Mouse (Mus musculus) thymus, postnatal 36 days (tissue): ENCODE measurements at regions not wholly inside any gene's neighbourhood (a gene's known extent, or its start where the extent isn't known, plus 50 kb on each side); places are given as distances from the start of the nearest gene placed in this dataset.

Experiments used
- DNase-seq, 2 experiments: peaks; one replicate each; pipeline ENCODE4 v3.0.0; 2022; ENCODE audit warnings: mixed read lengths in 2 of 2

DNA sequence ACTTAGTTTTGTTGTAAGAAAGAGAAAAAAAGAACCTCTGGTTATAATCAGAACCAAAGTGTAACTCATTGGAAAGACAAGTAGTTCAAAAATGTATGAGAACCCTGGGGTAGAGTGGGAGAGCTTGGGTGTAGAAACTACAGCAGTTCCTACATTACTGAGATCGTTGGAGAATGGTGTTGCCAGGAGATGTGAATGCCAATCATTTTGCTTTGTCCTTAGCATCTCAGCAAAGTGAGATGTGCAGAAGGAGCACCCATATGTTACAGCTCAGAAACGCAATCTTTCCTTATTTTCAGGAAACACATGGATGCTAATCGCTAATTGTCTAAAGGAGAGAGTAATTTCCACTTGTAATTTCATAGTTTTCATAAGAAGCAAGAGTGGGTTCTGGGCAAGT is 286.2 kb upstream of the Mctp2 start:
- DNase-seq, result no peak

DNA sequence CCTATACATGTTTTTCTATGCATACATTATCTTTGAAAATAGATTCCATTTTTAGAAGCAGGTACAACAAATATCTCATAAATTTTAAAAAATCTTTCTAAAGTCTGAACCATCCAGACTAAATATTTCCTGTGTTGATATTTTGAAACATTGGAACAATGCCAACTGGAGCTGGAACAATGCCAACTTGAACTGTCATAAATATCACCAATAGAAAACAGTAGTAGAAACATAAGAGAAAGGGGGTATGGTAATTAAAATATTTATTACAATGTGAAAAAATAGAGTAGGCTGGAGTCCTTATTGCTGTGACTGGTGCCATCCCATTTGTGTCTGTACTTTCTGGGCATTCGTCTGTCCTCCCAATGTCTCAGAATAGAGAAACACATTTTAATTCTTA is 286.9 kb upstream of the Mctp2 start:
- no peak for DNase-seq

DNA sequence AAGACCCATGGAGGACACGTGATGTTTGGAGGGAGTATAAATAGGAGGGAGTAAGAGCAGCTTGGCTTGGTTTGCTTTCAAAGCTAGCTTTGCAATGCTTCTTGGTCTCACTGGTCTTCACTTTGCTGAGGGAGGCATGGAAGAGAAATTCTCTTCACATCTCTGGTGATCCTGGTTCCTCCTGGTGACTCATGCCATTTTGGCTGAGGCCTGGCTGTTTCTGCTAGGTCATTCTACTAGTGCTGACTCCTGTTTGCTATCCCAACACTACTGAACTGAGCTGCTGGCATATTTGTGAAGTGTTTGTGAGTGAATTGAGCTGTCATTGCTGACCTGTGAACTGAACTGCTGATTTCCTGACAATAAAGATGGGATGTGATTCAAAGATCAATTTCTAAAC is 288.3 kb upstream of the Mctp2 start:
- DNase-seq, result no peak

DNA sequence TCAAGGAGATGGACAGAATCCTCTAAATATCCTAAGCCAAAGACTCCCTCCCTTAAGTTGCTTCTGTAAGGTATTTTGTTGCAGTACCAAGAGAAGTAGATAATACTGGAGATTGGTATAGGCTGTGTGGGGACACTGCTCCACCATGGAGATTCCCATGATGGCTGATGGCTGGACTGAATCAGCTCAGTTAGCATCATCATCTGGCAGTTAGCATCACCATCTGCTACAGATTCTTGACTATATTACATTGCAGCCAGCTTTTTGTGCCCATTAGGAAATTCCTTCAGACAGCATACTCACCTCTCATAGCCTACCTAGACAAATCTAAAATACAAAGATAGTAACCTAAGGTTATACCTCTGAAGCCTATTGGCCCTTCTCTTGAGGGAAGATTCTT is 290.6 kb upstream of the Mctp2 start:
- DNase-seq, result no peak

DNA sequence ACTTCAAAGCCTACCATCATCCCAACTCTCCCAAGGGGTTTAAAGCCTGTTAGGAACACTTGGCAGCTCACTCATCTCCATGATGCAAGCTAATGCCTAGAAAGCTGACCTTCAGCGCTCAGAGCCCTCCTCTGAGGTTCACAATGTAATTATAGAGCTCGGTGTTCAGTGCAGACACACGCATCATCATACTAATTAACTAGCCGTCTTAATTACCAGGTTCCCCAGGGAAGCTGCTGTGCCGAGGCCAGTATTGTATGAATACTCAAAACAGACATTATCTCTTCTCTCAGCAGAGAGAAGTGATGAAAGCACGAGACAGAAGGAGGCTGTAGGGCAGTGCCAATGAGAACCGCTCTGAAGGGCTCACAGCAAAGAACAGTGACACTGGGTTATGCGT is 295.5 kb upstream of the Mctp2 start:
- no peak for DNase-seq

DNA sequence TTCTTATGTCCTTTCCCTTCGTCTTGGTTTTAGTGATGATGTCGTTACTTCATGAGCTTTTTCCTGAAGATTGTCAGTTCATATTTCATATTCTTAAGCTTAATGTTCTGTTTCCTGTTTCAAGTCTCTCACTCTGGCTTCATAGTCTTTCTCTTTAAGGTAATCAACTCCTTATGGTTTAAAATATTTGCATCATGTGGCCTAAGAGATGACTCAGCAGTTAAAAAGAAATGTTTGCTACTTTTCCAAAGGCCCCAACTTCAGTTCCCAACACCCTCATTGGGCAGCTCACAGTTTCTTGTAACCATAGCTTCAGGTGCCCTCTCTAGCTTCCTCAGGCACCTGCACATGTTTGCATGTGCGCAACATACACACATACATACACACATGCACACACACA is 303.4 kb upstream of the Mctp2 start:
- no peak for DNase-seq

DNA sequence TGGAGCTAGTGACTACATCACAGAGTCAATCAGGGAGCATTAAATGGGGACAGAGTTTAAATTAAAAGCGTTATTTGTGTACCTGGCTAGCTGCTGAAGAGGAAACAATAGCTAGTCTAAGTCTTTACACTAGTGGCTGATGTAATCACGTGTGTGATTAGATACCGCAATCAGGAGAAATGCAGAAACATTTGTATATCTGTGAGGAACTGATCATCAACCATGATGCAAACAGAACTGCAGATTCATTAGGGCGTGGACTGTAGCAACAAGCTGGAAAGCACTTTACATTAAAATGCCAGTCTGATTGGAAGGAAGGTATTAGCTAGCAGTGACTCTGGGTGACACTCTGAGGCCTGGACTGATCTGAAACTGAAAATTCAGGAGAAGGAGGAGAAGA is 308.8 kb upstream of the Mctp2 start:
- DNase-seq, result no peak

DNA sequence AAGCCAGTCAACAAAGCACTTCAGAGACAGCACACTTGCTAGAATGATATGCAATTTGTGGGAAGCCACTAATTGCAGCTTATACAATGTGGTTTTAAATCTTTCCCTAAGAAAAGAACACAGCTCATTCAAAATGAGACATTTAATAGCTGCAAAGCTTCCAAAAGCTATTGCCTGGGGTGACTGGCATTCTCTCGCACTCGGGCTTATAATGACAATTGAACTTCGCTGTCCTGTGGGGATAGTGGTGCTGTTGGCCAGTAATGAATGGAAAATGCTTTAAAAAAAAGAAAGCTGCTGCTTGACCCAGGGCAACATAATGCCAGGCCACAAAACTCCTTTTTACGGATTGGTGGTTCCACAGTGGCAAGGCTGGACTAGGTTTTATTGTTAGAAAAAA is 321.0 kb upstream of the Mctp2 start:
- no peak for DNase-seq

DNA sequence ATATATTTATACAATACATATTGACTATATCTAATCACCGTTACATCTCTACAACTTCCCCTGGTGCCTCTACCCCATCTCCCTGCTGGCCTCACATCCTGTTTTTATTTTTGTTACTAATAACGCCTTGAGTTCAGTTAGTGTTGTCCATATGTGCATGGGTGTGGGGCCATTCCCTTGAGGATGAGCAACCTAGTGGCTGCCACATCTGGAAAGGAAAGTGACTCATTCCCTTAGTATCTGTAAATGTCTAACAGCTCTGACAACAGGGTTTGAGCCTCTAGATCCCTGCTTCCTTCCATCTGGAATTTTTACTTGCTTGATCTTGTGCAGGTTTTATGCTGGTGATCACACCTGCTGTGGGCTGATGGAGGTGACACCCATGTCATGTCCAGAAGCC is 333.2 kb upstream of the Mctp2 start:
- DNase-seq, result no peak

DNA sequence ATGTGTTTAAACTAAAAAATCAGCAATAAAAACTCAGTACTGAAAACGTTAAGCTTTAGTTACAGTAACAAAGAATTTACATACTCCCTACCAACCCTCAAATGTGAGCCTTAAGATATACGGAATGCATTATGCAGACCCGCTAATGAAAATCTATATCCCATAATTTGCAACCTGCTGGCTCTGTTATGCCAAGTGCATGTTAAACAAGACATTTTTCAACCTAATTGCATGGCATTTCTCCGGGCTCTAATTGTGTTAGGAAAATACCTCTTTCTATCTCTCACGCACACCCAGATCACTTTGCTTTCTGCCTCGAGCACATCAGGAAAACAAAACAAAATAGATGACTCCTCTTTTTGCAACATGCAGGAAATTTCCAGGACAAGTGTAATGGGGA is 368.6 kb upstream of the Mctp2 start:
- no peak for DNase-seq

DNA sequence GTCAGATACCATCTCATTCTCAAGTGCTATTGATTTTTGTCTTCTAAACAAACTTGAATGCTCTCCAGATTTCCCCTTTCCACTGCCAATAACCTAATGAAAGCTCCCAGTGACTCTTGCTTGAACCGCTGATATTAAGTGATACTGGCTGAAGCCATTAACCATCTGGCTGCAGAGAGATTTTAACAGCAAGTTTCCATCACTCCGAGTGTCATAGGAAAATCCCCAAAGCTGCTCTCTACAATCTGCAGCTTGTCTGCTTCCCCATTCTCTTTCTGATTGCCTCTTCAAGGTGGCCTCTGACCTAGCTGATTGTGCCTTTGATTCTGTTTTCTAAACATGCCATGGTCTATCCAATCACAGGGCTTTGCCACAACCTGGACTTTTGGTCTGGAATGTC is 379.4 kb upstream of the Mctp2 start:
- DNase-seq, result no peak

DNA sequence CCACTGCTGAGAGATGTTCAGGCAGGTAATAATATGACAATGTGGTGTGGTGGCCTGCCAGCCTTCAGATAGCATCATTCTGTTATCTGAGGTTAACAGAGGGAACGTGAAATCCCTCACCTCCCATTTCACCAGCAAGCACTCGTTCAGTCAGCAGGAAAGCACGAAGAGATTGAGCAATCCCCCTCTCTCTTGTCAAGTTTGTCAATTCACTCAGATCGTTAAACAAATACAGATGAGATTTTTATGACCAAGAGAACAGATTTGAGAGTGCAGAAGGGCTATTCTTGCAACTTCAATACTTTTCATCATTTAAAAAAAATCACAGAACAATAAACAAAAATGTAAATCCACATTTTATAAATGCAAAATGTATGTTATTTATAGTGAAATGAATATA is 380.9 kb upstream of the Mctp2 start:
- DNase-seq, result no peak

DNA sequence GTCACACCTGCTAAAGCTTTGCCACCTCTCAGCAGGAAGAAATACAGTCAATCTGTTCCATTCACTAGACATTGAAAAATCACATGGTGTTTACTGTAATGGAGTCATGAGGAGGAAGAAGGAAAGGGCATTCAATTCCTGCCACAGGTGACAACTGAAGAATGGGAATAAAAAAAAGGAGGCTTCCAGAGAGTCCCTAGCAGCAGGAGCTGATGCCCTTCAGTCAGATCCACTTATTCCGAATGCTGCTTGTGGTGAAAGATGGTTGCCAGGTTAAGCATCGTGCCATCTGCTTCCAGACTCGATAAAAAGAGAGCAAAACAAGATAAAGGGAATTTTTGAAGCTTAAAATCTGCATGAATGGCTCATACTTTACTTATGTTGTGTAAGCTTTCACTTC is 385.0 kb upstream of the Mctp2 start:
- DNase-seq, result no peak

DNA sequence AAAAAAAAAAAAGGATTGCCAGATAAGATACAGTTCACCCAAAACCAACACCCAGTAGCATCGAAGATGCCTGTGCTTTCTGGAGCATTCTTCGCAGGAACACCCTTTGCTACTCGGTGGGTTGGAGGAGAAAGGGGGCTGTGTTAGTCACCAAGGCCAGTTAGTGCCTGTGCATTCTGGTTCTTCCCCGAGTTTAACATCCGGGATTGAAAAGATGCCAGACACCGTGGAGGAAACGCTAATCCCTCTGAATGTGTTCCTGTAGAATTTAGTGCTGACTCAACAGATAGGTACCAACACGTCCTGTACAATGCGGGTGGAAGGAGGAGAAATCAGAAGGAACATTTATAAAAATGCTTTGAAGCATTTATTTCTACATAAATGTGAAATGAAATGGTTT is 385.5 kb upstream of the Mctp2 start:
- no peak for DNase-seq

DNA sequence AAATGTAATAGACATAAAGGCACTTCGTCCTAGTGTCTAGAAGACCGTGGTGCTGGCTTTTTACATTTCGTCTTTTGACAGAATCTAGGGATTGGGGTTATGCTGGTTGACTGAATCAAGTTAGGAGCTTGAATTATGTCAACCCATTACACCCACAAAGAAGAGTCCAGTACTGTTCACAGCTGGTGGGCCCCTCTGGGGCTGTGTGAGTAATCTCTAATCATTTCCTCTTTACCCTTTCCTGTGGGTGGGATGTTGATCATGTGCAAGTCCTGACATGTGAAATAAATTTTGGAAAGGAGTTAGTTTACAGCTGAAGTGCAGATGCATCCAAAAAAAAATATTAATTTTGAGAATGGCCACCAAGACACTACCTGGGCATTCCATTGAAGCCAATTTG is 390.3 kb upstream of the Mctp2 start:
- DNase-seq, result no peak

DNA sequence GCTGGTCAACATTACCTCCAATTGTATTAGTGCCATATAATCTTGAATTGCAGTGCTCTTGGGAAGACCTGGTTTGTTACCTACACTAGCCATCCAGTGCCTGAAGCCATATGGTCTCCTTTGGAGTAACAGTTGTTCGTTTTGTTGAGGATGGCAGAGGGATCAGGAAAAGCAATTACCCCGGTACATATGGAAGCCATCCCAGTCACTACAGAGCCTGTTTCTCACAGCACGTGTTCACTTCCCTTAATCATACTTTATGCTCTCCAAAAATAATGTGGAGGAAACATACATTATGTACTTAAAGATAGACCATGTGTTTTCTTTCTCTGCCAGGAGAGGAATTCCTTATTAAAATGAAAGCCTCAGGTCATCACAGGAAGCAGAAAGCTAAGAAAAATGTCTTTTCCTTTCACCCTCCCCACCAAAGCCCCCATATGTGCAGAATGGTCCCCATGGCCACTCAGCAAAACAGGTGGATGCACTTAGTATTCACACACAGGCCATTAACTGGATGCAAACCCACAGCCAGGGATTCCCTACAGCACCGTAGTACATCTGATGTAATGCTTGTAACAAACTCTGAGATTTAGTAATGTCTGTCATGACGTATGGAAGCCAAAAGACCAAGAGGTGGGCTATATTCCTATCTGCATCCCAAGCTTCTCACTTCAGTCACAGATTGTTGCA is 397.4 kb upstream of the Mctp2 start:
- no peak for DNase-seq

DNA sequence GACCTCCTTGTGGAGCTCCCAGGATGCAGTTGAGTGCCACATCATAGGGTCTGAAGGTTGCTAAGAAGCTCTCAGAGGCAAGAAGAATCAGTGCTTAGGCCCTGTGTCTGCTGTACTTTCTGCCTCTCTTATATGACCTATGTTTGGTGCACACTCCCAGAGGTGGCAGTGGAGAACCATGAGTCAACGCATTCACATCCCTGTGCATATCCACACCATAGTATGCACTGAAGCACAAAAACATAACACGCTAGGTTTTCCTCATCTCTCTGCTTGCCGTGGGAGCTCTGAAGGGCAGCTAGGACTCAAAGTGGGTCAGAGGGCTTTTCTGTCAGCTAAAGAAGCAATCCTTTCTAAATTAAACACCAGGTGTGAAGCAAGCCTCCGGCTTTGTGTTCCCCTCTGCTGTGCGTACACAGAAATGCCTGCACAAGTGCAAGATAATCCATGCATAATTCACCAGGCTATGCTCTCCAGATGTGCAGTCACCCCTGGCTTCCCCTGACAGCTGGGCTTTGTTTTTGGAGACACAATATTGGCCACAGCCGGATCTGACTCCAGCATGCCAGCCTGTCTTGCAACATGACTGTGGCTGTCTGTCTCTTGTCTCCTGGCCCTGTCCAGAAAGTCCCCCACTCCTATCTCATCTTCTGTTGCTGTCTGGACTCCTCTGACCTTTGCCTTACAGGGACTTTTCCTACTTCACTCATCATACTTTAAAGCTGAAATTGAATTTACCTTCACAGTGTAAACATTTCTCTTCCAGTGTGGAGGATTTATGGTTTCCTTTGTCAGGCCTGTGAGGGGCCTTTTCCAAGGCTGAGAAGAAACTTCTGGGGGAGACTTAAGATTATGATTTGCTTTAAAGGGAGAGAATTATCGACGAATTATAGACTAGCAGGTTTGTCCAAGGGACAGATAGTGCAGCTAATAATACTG is 405.1 kb upstream of the Mctp2 start:
- no peak for DNase-seq

DNA sequence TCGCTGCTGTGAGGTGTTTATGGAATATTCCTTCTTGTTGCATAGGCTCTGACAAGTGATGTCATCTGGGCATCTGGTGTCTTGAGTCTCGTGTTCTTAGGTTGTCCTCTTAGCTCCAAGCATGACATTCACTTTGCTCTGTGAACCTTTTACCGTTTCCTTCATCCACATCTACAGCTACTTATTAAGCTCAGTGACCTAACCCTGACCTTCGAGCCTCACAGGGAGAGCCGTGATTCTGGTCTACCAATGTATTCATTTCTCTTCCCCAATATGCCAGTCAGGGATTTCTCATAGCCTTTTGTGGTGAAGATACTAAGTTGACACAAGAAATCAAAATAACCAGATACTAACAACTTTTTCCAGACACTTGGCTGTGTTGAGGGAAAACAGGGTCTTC is 409.0 kb upstream of the Mctp2 start:
- DNase-seq, result no peak

DNA sequence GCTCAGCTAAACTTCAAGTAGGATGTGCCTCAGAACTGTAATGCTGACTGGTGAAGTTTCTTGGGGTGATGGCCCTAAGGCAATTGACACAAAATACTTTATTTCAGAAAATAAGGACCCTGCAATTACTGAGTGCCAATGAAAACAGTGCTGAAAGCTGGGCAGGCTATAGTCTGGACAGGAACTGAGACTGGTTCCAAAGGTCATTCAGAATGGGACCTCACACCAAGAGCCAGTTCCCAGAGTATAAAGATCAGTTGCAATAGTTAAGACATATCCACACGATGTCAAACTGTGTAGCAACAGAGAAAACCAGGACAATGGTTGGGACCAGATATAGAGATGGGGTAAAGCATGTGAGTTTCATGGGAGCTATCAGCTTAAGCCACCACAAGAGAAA is 409.6 kb upstream of the Mctp2 start:
- no peak for DNase-seq

DNA sequence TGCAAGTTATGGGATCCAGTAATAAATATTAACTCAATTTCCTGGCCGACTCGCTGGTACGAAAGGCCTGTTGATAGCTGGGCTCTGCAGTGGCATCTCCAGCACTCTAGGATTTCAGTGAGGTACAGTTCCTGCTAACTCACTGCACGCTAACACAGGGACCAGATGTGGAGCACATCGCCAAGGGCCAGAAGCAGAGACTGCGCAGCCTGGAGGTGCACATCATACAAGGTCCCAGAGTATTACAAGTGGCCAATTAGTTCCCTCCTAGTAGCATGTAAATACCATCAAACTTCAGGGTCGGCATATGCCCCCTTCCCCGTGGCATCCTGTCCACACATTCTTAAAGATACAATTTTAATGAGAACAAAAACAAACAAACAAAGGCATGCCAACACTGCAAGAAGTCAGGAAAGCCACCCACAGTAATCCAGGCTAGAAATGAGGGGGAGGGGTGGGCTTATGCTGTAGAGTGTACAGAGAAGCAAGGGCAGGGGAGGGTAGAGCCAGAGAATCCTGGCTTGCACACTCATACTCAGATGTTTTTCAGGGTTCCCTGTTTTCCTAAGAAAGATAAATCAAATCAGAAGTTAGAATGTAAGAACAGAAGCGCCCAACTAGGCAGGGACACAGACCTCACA is 419.9 kb upstream of the Mctp2 start:
- no peak for DNase-seq

DNA sequence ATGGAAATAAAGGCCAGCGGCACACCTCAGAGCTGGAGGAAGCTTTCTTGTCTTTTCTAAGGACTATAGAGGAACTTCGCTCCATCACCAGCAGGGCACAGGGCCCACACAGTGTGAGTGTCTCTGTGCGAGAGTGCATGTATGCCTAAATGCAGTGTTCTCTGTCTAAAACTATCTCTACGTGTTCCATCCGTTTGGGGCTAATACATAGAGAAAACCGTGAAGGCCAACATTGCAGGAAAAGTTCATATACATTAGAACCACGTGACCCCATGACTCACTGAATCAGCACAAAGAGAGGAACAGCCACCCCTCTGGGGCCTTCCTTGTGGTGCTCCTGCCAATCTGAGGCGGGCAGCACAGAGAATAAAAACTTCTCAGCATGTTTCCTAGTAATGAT is 431.4 kb upstream of the Mctp2 start:
- no peak for DNase-seq

DNA sequence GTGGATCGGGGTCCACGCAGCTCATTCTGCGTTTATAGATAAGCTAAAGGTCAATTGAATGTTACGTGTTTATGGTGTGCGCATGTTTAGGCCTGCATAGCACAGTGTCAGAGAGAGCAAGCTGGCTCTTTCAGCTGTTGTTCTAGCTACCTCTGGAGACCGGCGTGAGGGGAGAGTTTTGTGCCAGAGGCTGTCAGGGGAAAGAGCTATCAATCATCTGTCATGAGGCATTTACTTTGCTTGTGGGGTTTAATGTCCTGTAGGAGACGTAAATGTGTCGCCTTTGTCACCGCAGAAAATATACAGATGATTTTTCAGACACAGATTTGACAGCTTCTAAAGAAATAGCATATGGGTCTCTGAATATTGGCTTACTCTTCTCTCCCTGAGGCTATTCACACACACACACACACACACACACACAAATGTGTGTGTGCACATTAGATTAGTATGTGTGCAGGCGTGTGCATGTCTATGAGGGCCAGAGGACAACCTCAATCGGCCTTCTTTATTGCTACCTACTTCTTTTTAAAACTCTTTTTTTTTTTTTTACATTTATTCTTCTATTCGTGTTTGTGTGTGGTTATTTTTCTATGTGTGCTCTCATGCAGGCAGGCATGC is 432.0 kb upstream of the Mctp2 start:
- no peak for DNase-seq

DNA sequence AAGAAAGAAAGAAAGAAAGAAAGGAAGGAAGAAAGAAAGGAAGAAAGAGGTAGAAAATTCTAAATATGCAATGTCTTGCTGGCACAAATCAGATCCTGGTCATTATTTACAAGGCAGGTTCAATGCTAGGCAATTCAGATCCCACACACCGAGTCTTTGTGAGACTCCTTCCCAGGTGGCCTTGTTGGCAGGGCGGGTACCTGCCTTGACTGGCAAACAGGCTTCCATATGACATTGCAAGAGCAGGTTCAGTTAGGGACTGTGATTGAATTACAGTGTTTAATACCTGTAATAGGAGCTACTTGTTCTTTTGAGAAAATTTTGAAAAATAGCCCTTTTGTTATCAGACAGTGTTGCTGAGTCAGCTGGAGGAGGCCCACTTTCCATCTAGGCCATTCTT is 436.0 kb upstream of the Mctp2 start:
- DNase-seq, result no peak

DNA sequence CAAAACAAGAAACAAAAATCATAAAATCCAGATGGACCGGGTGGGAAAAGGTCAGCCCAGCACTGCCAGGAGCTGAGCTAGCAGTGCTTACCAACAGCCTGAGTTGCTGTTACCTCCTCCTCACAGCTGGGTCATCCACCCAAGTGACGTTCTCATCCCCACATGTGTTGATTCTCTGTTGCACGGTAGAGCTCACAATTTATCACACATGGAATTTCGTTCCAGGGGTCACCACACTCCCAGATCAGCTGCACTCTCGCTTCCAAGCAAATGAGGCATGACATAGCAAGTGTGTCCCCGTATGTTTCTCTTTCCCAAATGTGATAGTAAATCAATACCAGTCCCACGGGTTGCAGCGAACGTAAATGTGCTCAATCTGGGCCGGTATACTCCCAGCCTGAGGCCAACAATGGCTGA is 445.1 kb upstream of the Mctp2 start:
- DNase-seq, result no peak
